Mouse (Mus musculus) MEL (cell line): ENCODE data around the gene Slc25a28. TPM values are rescaled to one million over a fixed set of nuclear protein-coding genes. Genes with fewer than 3 reads are reported as not detected.

Experiments
- DNase-seq: peaks from one replicate; pipeline ENCODE4 v3.0.0; 2011; ENCODE audit warnings: low read depth, low spot score
- H3K27ac ChIP-seq: 2 replicates; pipeline ENCODE4 v1.5.1; 2012; ENCODE audit warnings: low read depth, mild to moderate bottlenecking, control low read depth, low read length, moderate library complexity; ENCODE audit not compliant: control insufficient read depth
- H3K27me3 ChIP-seq, 2 experiments: fragments of 150-350 bp in 1 of 2; sonication (generic) in 1 of 2; 2 replicates each; pipeline ENCODE4 v1.6.1; 2012; ENCODE audit warnings: low read length in 2 of 2, mild to moderate bottlenecking in 2 of 2, improper control_type of control experiment in 1 of 2, moderate library complexity in 1 of 2; ENCODE audit not compliant: insufficient read depth in 2 of 2, control insufficient read depth in 1 of 2
- H3K36me3 ChIP-seq, 2 experiments: 2 replicates each; pipeline ENCODE4 v1.6.1; 2012 to 2014; ENCODE audit warnings: low read length in 2 of 2, improper control_type of control experiment in 1 of 2, inconsistent platforms in 1 of 2, mild to moderate bottlenecking in 1 of 2; ENCODE audit not compliant: insufficient read depth in 2 of 2, control insufficient read depth in 1 of 2
- H3K4me1 ChIP-seq, 2 experiments: fragments of 150-350 bp in 1 of 2; sonication (generic) in 1 of 2; 2 replicates each; pipeline ENCODE4 v1.6.1; 2012; ENCODE audit warnings: low read length in 2 of 2, improper control_type of control experiment in 1 of 2, mild to moderate bottlenecking in 1 of 2; ENCODE audit not compliant: insufficient read depth in 2 of 2, control insufficient read depth in 1 of 2
- H3K4me3 ChIP-seq, 2 experiments: fragments of 150-350 bp in 1 of 2; sonication (generic) in 1 of 2; 2 replicates each; pipeline ENCODE4 v1.5.1; 2012; ENCODE audit warnings: low read depth in 2 of 2, low read length in 2 of 2, mild to moderate bottlenecking in 2 of 2, moderate library complexity in 2 of 2, control low read depth in 1 of 2, improper control_type of control experiment in 1 of 2; ENCODE audit not compliant: control insufficient read depth in 1 of 2, insufficient read depth in 1 of 2
- H3K79me2 ChIP-seq: 2 replicates; pipeline ENCODE4 v1.6.1; 2012; ENCODE audit warnings: mild to moderate bottlenecking, low read length, moderate library complexity; ENCODE audit not compliant: control insufficient read depth, poor library complexity, insufficient read depth
- H3K9ac ChIP-seq: 2 replicates; pipeline ENCODE4 v1.6.1; 2012; ENCODE audit warnings: low read depth, mild to moderate bottlenecking, control low read depth, low read length, moderate library complexity; ENCODE audit not compliant: control insufficient read depth, poor library complexity, severe bottlenecking
- H3K9me3 ChIP-seq: fragments of 150-350 bp; sonication (generic); replicated peaks from 2 replicates; pipeline ENCODE4 v1.6.1; 2012; ENCODE audit warnings: mild to moderate bottlenecking, low read length, improper control_type of control experiment, moderate library complexity; ENCODE audit not compliant: insufficient read depth
- CHD2 ChIP-seq: IDR thresholded peaks from 2 replicates; pipeline ENCODE4 v1.6.1; 2011; ENCODE audit warnings: low read length, improper control_type of control experiment
- CTCF ChIP-seq, 3 experiments: IDR thresholded peaks in 2 of 3; conservative IDR thresholded peaks in 1 of 3; 2 replicates each; pipeline ENCODE4 v1.5.1; 2011 to 2012; ENCODE audit warnings: low read length in 3 of 3, low read depth in 2 of 3, mild to moderate bottlenecking in 2 of 3, improper control_type of control experiment in 1 of 3, inconsistent platforms in 1 of 3, mixed read lengths in 1 of 3, moderate library complexity in 1 of 3; ENCODE audit not compliant: control insufficient read depth in 1 of 3, insufficient read depth in 1 of 3, poor library complexity in 1 of 3, severe bottlenecking in 1 of 3
- E2F4 ChIP-seq: IDR thresholded peaks from 2 replicates; pipeline ENCODE4 v1.6.1; 2011; ENCODE audit warnings: low read depth, low read length, improper control_type of control experiment, borderline replicate concordance
- ELF1 ChIP-seq: IDR thresholded peaks from 2 replicates; pipeline ENCODE4 v1.6.1; 2014; ENCODE audit warnings: low read depth, mild to moderate bottlenecking, inconsistent platforms, low read length, improper control_type of control experiment, moderate library complexity
- ETS1 ChIP-seq: IDR thresholded peaks from 2 replicates; pipeline ENCODE4 v1.6.1; 2012; ENCODE audit warnings: low read depth, mild to moderate bottlenecking, inconsistent platforms, low read length, improper control_type of control experiment, moderate library complexity
- GABPA ChIP-seq: IDR thresholded peaks from 2 replicates; pipeline ENCODE4 v1.6.1; 2012; ENCODE audit warnings: low read depth, mild to moderate bottlenecking, inconsistent platforms, low read length, improper control_type of control experiment, moderate library complexity
- GATA1 ChIP-seq: IDR thresholded peaks from 2 replicates; pipeline ENCODE4 v1.6.1; 2011; ENCODE audit warnings: low read depth, low read length, improper control_type of control experiment
- HCFC1 ChIP-seq: IDR thresholded peaks from 2 replicates; pipeline ENCODE4 v1.6.1; 2012; ENCODE audit warnings: low read depth, mild to moderate bottlenecking, inconsistent platforms, low read length, improper control_type of control experiment, moderate library complexity
- JUND ChIP-seq: IDR thresholded peaks from 2 replicates; pipeline ENCODE4 v1.6.1; 2011; ENCODE audit warnings: low read depth, mild to moderate bottlenecking, improper control_type of control experiment, low read length
- KAT2A ChIP-seq: conservative IDR thresholded peaks from 2 replicates; pipeline ENCODE4 v1.6.1; 2012; ENCODE audit warnings: low read depth, low read length, improper control_type of control experiment, inconsistent platforms
- MAFK ChIP-seq: IDR thresholded peaks from 2 replicates; pipeline ENCODE4 v1.6.1; 2011; ENCODE audit warnings: low read depth, mild to moderate bottlenecking, low read length, improper control_type of control experiment, borderline replicate concordance
- MAX ChIP-seq: IDR thresholded peaks from 2 replicates; pipeline ENCODE4 v1.6.1; 2011; ENCODE audit warnings: low read length, improper control_type of control experiment
- MAZ ChIP-seq: IDR thresholded peaks from 2 replicates; pipeline ENCODE4 v1.6.1; 2012; ENCODE audit warnings: low read depth, mild to moderate bottlenecking, inconsistent platforms, low read length, improper control_type of control experiment
- MXI1 ChIP-seq: IDR thresholded peaks from 2 replicates; pipeline ENCODE4 v1.6.1; 2011; ENCODE audit warnings: mild to moderate bottlenecking, low read depth, low read length, improper control_type of control experiment
- MYB ChIP-seq: IDR thresholded peaks from 2 replicates; pipeline ENCODE4 v1.6.1; 2011; ENCODE audit warnings: mild to moderate bottlenecking, low read depth, low read length, improper control_type of control experiment
- MYC ChIP-seq: IDR thresholded peaks from 2 replicates; pipeline ENCODE4 v1.6.1; 2011; ENCODE audit warnings: low read depth, mild to moderate bottlenecking, low read length, improper control_type of control experiment, moderate library complexity
- POLR2AphosphoS2 ChIP-seq: IDR thresholded peaks from 2 replicates; pipeline ENCODE4 v1.6.1; 2011; ENCODE audit warnings: low read length, improper control_type of control experiment
- RAD21 ChIP-seq: IDR thresholded peaks from 2 replicates; pipeline ENCODE4 v1.6.1; 2011; ENCODE audit warnings: mild to moderate bottlenecking, low read depth, low read length, improper control_type of control experiment
- RCOR1 ChIP-seq: IDR thresholded peaks from 2 replicates; pipeline ENCODE4 v1.6.1; 2012; ENCODE audit warnings: low read depth, mild to moderate bottlenecking, inconsistent platforms, low read length, improper control_type of control experiment
- SIN3A ChIP-seq: IDR thresholded peaks from 2 replicates; pipeline ENCODE4 v1.6.1; 2012; ENCODE audit warnings: low read length, improper control_type of control experiment, inconsistent platforms
- SMC3 ChIP-seq: IDR thresholded peaks from 2 replicates; pipeline ENCODE4 v1.6.1; 2011; ENCODE audit warnings: low read depth, low read length, improper control_type of control experiment
- TBP ChIP-seq: IDR thresholded peaks from 2 replicates; pipeline ENCODE4 v1.8.0; 2011; ENCODE audit warnings: low read depth, low read length, improper control_type of control experiment
- TCF12 ChIP-seq: IDR thresholded peaks from 2 replicates; pipeline ENCODE4 v1.6.1; 2014; ENCODE audit warnings: low read depth, mild to moderate bottlenecking, inconsistent platforms, low read length, improper control_type of control experiment, moderate library complexity
- UBTF ChIP-seq: IDR thresholded peaks from 2 replicates; pipeline ENCODE4 v1.6.1; 2012; ENCODE audit warnings: low read depth, mild to moderate bottlenecking, inconsistent platforms, low read length, improper control_type of control experiment, moderate library complexity, borderline replicate concordance; ENCODE audit not compliant: insufficient read depth
- USF1 ChIP-seq: IDR thresholded peaks from 2 replicates; pipeline ENCODE4 v1.6.1; 2014; ENCODE audit warnings: low read depth, mild to moderate bottlenecking, inconsistent platforms, low read length, improper control_type of control experiment, moderate library complexity
- USF2 ChIP-seq, 2 experiments: IDR thresholded peaks; 2 replicates each; pipeline ENCODE4 v1.6.1; 2011 to 2012; ENCODE audit warnings: improper control_type of control experiment in 2 of 2, low read length in 2 of 2, borderline replicate concordance in 1 of 2, inconsistent platforms in 1 of 2, low read depth in 1 of 2, mild to moderate bottlenecking in 1 of 2; ENCODE audit not compliant: insufficient read depth in 1 of 2
- ZC3H11A ChIP-seq: IDR thresholded peaks from 2 replicates; pipeline ENCODE4 v1.6.1; 2012; ENCODE audit warnings: low read depth, mild to moderate bottlenecking, inconsistent platforms, low read length, improper control_type of control experiment
- ZKSCAN1 ChIP-seq: IDR thresholded peaks from 2 replicates; pipeline ENCODE4 v1.6.1; 2012; ENCODE audit warnings: low read depth, mild to moderate bottlenecking, inconsistent platforms, low read length, improper control_type of control experiment, moderate library complexity
- ZMIZ1 ChIP-seq: IDR thresholded peaks from 2 replicates; pipeline ENCODE4 v1.6.1; 2012; ENCODE audit warnings: low read depth, mild to moderate bottlenecking, inconsistent platforms, low read length, improper control_type of control experiment, moderate library complexity
- ZNF384 ChIP-seq: IDR thresholded peaks from 2 replicates; pipeline ENCODE4 v1.6.1; 2012; ENCODE audit warnings: low read depth, mild to moderate bottlenecking, inconsistent platforms, low read length, improper control_type of control experiment
- polyA plus RNA-seq, 2 experiments: library from polyadenylated mRNA; stranded (reverse) in 1 of 2; unstranded in 1 of 2; fragments of >175 nt in 1 of 2; fragments of >200 nt in 1 of 2; gene quantifications; 2 replicates each; pipeline versions ENCODE4 v1.2.1 to v1.2.4; 2012; ENCODE audit warnings: low replicate concordance in 2 of 2, low read depth in 1 of 2; ENCODE audit not compliant: insufficient read length in 2 of 2, insufficient read depth in 1 of 2, missing spikeins in 1 of 2
- total RNA-seq: library from RNA; depleted of rRNA; stranded (reverse); fragments of 300-350 nt; gene quantifications from 2 replicates; pipeline ENCODE4 v1.2.3, GENCODE M21; 2012

Gene Slc25a28
- total and polyA plus RNA-seq, 3 experiments, result 58.2 to 110 TPM; not detected in 1

DNA sequence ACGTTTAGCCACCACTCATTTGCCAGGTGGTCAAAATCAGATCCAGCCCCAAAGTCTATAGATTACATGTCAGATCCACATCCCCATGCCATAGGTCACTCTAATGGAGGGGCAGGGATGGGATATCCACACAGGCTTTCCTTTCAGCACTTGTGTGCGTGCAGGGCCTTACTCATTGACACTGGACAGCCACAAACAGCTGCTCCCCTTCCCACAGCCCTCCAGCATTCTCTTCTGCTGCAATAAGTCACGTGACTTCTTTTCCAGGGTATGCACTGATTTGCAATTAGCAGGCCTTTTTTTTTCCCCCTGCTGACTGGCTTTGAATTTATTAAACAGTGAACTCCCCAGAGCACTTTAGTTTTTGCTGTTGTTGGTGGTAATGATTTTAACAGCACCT lies 48.5 kb downstream of the Slc25a28 start:
- DNase-seq, result no peak
- Histone ChIP-seq H3K79me2 (no peaks in the 10 kb centered on the region), H3K4me3 (no peak overlapping the region), H3K27me3 (peaks cover 0 to 6% of the 10 kb centered on the region in 2 experiments; a peak in 3 of 4 replicates), H3K9ac (no peak overlapping the region), H3K4me1 (peaks cover 0 to 2% of the 10 kb centered on the region in 2 experiments; a peak in 1 of 4 replicates), H3K9me3 (no peaks in the 10 kb centered on the region), H3K27ac (no peak overlapping the region), H3K36me3 (peaks cover 0 to 2% of the 10 kb centered on the region in 2 experiments; a peak in 1 of 4 replicates)
- TF ChIP-seq USF1 (peak; percentile 50), MAX (no peak)

DNA sequence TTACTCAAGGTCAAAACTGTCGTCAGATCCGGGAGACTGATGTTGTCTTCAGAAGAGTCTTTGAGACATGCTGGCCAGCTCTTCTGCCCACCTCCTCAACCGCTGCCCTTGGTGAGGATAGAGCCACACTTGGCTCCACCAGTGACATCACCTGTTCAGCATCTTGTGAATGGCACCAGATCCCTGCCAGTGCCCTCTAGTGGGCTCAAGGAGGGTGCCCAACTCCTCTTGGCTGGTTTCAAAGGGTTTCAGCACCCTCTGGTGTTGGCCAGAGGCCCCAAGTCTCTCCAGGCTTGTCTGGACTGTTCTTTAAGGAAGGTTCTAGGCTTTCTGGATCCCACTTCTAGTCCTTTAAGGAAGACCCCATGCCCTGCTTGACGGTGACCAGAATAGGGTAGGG lies 50.8 kb downstream of the Slc25a28 start:
- Histone ChIP-seq H3K4me1 (no peaks in the 10 kb centered on the region), H3K9ac (no peak overlapping the region)

DNA sequence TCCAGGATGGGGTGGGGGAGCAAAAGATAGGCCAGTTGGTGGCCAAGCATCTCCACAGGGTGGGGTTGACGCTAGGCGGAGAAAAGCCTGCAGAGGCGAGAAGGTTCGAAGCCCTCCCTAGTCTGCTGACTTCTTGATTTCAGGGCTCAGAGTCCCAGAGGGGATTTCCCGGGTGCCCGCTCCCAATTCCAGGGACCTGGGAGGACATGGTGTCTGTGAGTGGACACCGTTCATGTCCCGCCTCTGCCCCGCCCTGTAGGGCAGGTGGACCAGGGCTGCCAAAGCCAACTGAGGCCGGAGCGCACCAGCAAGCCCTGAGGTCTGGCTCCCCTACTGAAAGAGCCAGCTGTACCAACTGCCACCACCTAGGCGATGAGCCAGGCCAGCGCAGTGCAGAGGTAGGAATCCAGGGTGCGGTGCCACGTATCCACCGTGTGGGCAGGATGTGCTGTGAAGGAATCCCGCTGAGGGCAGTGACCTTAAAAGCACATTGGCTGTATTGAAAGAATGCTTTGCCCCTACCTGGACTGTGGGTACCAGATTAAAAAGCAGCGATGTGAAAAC lies 54.7 kb downstream of the Slc25a28 start:
- Histone ChIP-seq H3K27me3 (peaks cover 0 to 8% of the 10 kb centered on the region in 2 experiments; a peak in 3 of 4 replicates), H3K27ac (no peak overlapping the region), H3K4me1 (no peaks in the 10 kb centered on the region), H3K36me3 (no peaks in the 10 kb centered on the region), H3K79me2 (no peaks in the 10 kb centered on the region), H3K4me3 (no peak overlapping the region), H3K9me3 (no peaks in the 10 kb centered on the region), H3K9ac (no peak overlapping the region)
- no peak for DNase-seq
- no peak for TF ChIP-seq MYC
- TF ChIP-seq MXI1, result no peak
- TF ChIP-seq ZMIZ1, result no peak
- TF ChIP-seq MYB, result no peak
- TF ChIP-seq SIN3A, result no peak
- no peak for TF ChIP-seq UBTF
- no peak for TF ChIP-seq ELF1
- no peak for TF ChIP-seq USF1
- no peak for TF ChIP-seq GATA1
- no peak for TF ChIP-seq ZNF384
- no peak for TF ChIP-seq ZKSCAN1
- TF ChIP-seq HCFC1, result no peak
- TF ChIP-seq SMC3, result no peak
- no peak for TF ChIP-seq ETS1
- TF ChIP-seq TCF12, result no peak
- TF ChIP-seq CHD2, result no peak
- no peak for TF ChIP-seq KAT2A
- no peak for TF ChIP-seq E2F4

More for the DNA sequence above, 50.8 kb downstream of the Slc25a28 start:
- H3K79me2 ChIP-seq, result no peaks in the 10 kb centered on the region
- H3K4me3 ChIP-seq, result no peak overlapping the region
- DNase-seq, result peak; percentile 78
- no peaks in the 10 kb centered on the region for H3K36me3 ChIP-seq
- H3K27ac ChIP-seq, result no peak overlapping the region
- TF ChIP-seq SMC3 (peak; percentile 100), TBP (no peak), GATA1 (no peak), ZMIZ1 (no peak), RCOR1 (no peak), USF1 (no peak), UBTF (no peak), CTCF (IDR thresholded peaks at IDR 0.05 in 2 of 3, conservative IDR thresholded peaks at IDR 0.05 in 1 of 3; ENCODE audit: control insufficient read depth in 1 of 3, insufficient read depth in 1 of 3, low read depth in 2 of 3, low read length in 3 of 3, poor library complexity in 1 of 3, severe bottlenecking in 1 of 3) (peak in 2 of 3 experiments; percentile 69 to 93), MYC (no peak), ETS1 (no peak), MAFK (no peak), GABPA (no peak), HCFC1 (no peak), JUND (peak; percentile 28; the same call in 1 of the 2 replicates), RAD21 (peak; percentile 95), ZC3H11A (peak; percentile 94), SIN3A (0 out of 2 replicates have a peak, but pooled peaks have one; percentile 47), POLR2AphosphoS2 (no peak), USF2 (IDR thresholded peaks at IDR 0.05; ENCODE audit: borderline replicate concordance in 1 of 2, insufficient read depth in 1 of 2, low read depth in 1 of 2, low read length in 2 of 2) (no peak), MAZ (no peak)
- TF ChIP-seq, all 39 proteins: peak for 6
- Histone ChIP-seq H3K9me3 (no peaks in the 10 kb centered on the region), H3K27me3 (peaks cover 0 to 6% of the 10 kb centered on the region in 2 experiments; a peak in 3 of 4 replicates)
